Mouse (Mus musculus) CH12.LX (cell line): ENCODE data around the gene Olfml2b. TPM values are rescaled to one million over a fixed set of nuclear protein-coding genes. Genes with fewer than 3 reads are reported as not detected.

Source experiments
- DNase-seq: peaks from one replicate; pipeline ENCODE4 v3.0.0-alpha.2; 2013; ENCODE audit errors: extremely low read depth
- H3K27ac ChIP-seq: 2 replicates; pipeline ENCODE4 v1.5.1; 2012; ENCODE audit warnings: low read depth, mild to moderate bottlenecking, control low read depth, moderate library complexity; ENCODE audit not compliant: insufficient read depth
- H3K27me3 ChIP-seq: replicated peaks from 2 replicates; pipeline ENCODE3; 2012; ENCODE audit warnings: inconsistent platforms
- H3K36me3 ChIP-seq, 2 experiments: replicated peaks in 1 of 2; 2 replicates each; pipeline versions ENCODE3 to v1.6.1; 2012; ENCODE audit warnings: inconsistent platforms in 1 of 2, low read length in 1 of 2, mild to moderate bottlenecking in 1 of 2, mixed read lengths in 1 of 2, moderate library complexity in 1 of 2; ENCODE audit not compliant: control insufficient read depth in 1 of 2, insufficient read depth in 1 of 2
- H3K4me1 ChIP-seq, 2 experiments: 2 replicates each; pipeline ENCODE4 v1.6.1; 2012; ENCODE audit warnings: inconsistent platforms in 1 of 2, moderate library complexity in 1 of 2; ENCODE audit not compliant: insufficient read depth in 2 of 2, control insufficient read depth in 1 of 2
- H3K4me2 ChIP-seq: 2 replicates; pipeline ENCODE4 v1.6.1; 2012; ENCODE audit warnings: low read depth, mild to moderate bottlenecking, control low read depth; ENCODE audit not compliant: poor library complexity, insufficient read depth, severe bottlenecking
- H3K4me3 ChIP-seq, 3 experiments: fragments of 150-350 bp in 1 of 3; sonication (generic) in 1 of 3; replicated peaks in 1 of 3; 2 replicates each; pipeline versions ENCODE3 to v1.5.1; 2011 to 2012; ENCODE audit warnings: low read depth in 2 of 3, low read length in 2 of 3, mild to moderate bottlenecking in 2 of 3, moderate library complexity in 2 of 3, control low read depth in 1 of 3, improper control_type of control experiment in 1 of 3, inconsistent platforms in 1 of 3, mixed read lengths in 1 of 3; ENCODE audit not compliant: poor library complexity in 1 of 3
- H3K79me2 ChIP-seq: replicated peaks from 2 replicates; pipeline ENCODE4 v1.6.1; 2012; ENCODE audit warnings: mild to moderate bottlenecking, moderate library complexity; ENCODE audit not compliant: control insufficient read depth, poor library complexity, insufficient read depth, severe bottlenecking; ENCODE audit errors: extremely low read depth
- H3K9ac ChIP-seq: 2 replicates; pipeline ENCODE4 v1.6.1; 2012; ENCODE audit warnings: low read depth, mild to moderate bottlenecking, control low read depth, moderate library complexity; ENCODE audit not compliant: insufficient read depth
- H3K9me3 ChIP-seq: replicated peaks from 2 replicates; pipeline ENCODE3; 2012; ENCODE audit warnings: low read length, inconsistent platforms, mixed read lengths
- CHD2 ChIP-seq: IDR thresholded peaks from 2 replicates; pipeline ENCODE4 v1.6.1; 2011; ENCODE audit warnings: low read length, improper control_type of control experiment
- CTCF ChIP-seq, 2 experiments: IDR thresholded peaks in 1 of 2; conservative IDR thresholded peaks in 1 of 2; 2 replicates each; pipeline ENCODE4 v1.5.1; 2011 to 2012; ENCODE audit warnings: low read depth in 2 of 2, low read length in 2 of 2, improper control_type of control experiment in 1 of 2, inconsistent platforms in 1 of 2, mild to moderate bottlenecking in 1 of 2, moderate library complexity in 1 of 2
- ELF1 ChIP-seq: IDR thresholded peaks from 2 replicates; pipeline ENCODE4 v1.6.1; 2014; ENCODE audit warnings: low read depth, mild to moderate bottlenecking, inconsistent platforms, low read length, improper control_type of control experiment
- ETS1 ChIP-seq: conservative IDR thresholded peaks from 2 replicates; pipeline ENCODE4 v1.6.1; 2012; ENCODE audit warnings: low read depth, mild to moderate bottlenecking, inconsistent platforms, low read length, improper control_type of control experiment, moderate library complexity
- GABPA ChIP-seq: IDR thresholded peaks from 2 replicates; pipeline ENCODE4 v1.6.1; 2012; ENCODE audit warnings: low read depth, low read length, improper control_type of control experiment, inconsistent platforms; ENCODE audit not compliant: insufficient replicate concordance
- IRF4 ChIP-seq: IDR thresholded peaks from 2 replicates; pipeline ENCODE4 v1.6.1; 2014; ENCODE audit warnings: low read depth, mild to moderate bottlenecking, inconsistent platforms, low read length, improper control_type of control experiment
- JUN ChIP-seq: IDR thresholded peaks from 2 replicates; pipeline ENCODE4 v1.6.1; 2011; ENCODE audit warnings: low read depth, mild to moderate bottlenecking, low read length, improper control_type of control experiment, moderate library complexity; ENCODE audit not compliant: insufficient read depth
- MAX ChIP-seq: IDR thresholded peaks from 2 replicates; pipeline ENCODE4 v1.6.1; 2011; ENCODE audit warnings: low read length, improper control_type of control experiment
- MEF2A ChIP-seq: IDR thresholded peaks from 2 replicates; pipeline ENCODE4 v1.6.1; 2014; ENCODE audit warnings: low read depth, mild to moderate bottlenecking, inconsistent platforms, low read length, improper control_type of control experiment, borderline replicate concordance
- NELFE ChIP-seq: IDR thresholded peaks from 2 replicates; pipeline ENCODE4 v1.6.1; 2011; ENCODE audit warnings: low read depth, low read length, improper control_type of control experiment
- PAX5 ChIP-seq: IDR thresholded peaks from 2 replicates; pipeline ENCODE4 v1.6.1; 2012; ENCODE audit warnings: low read length, inconsistent platforms, mixed read lengths
- POLR2A ChIP-seq: IDR thresholded peaks from 2 replicates; pipeline ENCODE4 v1.6.1; 2011; ENCODE audit warnings: low read depth, mild to moderate bottlenecking, improper control_type of control experiment, low read length
- RAD21 ChIP-seq: IDR thresholded peaks from 2 replicates; pipeline ENCODE4 v1.6.1; 2011; ENCODE audit warnings: low read depth, mild to moderate bottlenecking, low read length, improper control_type of control experiment, moderate library complexity
- RCOR1 ChIP-seq: conservative IDR thresholded peaks from 2 replicates; pipeline ENCODE4 v1.6.1; 2012; ENCODE audit warnings: low read depth, mild to moderate bottlenecking, inconsistent platforms, low read length, improper control_type of control experiment
- SIN3A ChIP-seq: IDR thresholded peaks from 2 replicates; pipeline ENCODE4 v1.6.1; 2012; ENCODE audit warnings: low read length, improper control_type of control experiment, inconsistent platforms
- SMC3 ChIP-seq: IDR thresholded peaks from 2 replicates; pipeline ENCODE4 v1.6.1; 2011; ENCODE audit warnings: low read depth, low read length, improper control_type of control experiment
- TBP ChIP-seq: conservative IDR thresholded peaks from 2 replicates; pipeline ENCODE4 v1.6.1; 2011; ENCODE audit warnings: low read depth, low read length, improper control_type of control experiment
- TCF12 ChIP-seq: IDR thresholded peaks from 2 replicates; pipeline ENCODE4 v1.6.1; 2014; ENCODE audit warnings: low read depth, mild to moderate bottlenecking, inconsistent platforms, low read length, improper control_type of control experiment
- USF1 ChIP-seq: IDR thresholded peaks from 2 replicates; pipeline ENCODE4 v1.6.1; 2014; ENCODE audit warnings: low read depth, mild to moderate bottlenecking, inconsistent platforms, low read length, improper control_type of control experiment
- dilution Hi-C: fragments of 300-500 bp; cut with MboI; formaldehyde crosslinking; loops from 2 replicates; pipeline ENCODE4 v1.14.3; 2020; ENCODE audit warnings: low sequenced_read_pairs; ENCODE audit not compliant: extremely low pct_unique_long_range_greater_than_20kb, extremely low pct_ligation_motif_present
- in situ Hi-C: fragments of 300-500 bp; cut with MboI; formaldehyde crosslinking; loops from 3 replicates; pipeline ENCODE4 v1.14.3; 2019; ENCODE audit warnings: low sequenced_read_pairs, low pct_ligation_motif_present, low pct_unique_long_range_greater_than_20kb, mixed read lengths
- polyA plus RNA-seq: library from polyadenylated mRNA; unstranded; fragments of >175 nt; gene quantifications from 2 replicates; pipeline ENCODE4 v1.2.1, GENCODE M21; 2012; ENCODE audit warnings: low read depth; ENCODE audit not compliant: insufficient read length
- total RNA-seq, 2 experiments: library from RNA; depleted of rRNA; stranded (reverse); fragments of 300-350 nt in 1 of 2; fragments of >200 nt in 1 of 2; gene quantifications; 2 replicates each; pipeline ENCODE4 v1.2.3; 2012 to 2014

Olfml2b gene
- total and polyA plus RNA-seq, 3 experiments: 0.34 to 1.0 (median 0.35) TPM

- H3K9me3 ChIP-seq: no peaks in the 10 kb centered on the region
- 0 out of 2 replicates have a peak, but pooled peaks have one; percentile 13 for TF ChIP-seq MAX
- no peak for TF ChIP-seq TCF12
- TF ChIP-seq, all 38 proteins: peak for 1
- H3K27ac ChIP-seq: peak overlapping the region; percentile 25; the same call in 1 of the 2 replicates
- in situ Hi-C loops: no loop called here
- dilution Hi-C loops: no loop called here
- no peak overlapping the region for H3K4me2 ChIP-seq
- no peak overlapping the region for H3K9ac ChIP-seq
- no peak overlapping the region for H3K4me3 ChIP-seq
- DNase-seq: no peak
- peaks cover 0 to 6% of the 10 kb centered on the region in 2 experiments for H3K36me3 ChIP-seq
- peaks cover 22 to 58% of the 10 kb centered on the region in 2 experiments for H3K4me1 ChIP-seq
- H3K27me3 ChIP-seq: no peaks in the 10 kb centered on the region
- H3K79me2 ChIP-seq: no peaks in the 10 kb centered on the region
Measured at GRCm38 (mm10) chr1:170700496-170701027, 56.2 kb downstream of the Olfml2b start.

- Histone ChIP-seq H3K4me2 (no peak overlapping the region), H3K4me3 (no peak overlapping the region), H3K4me1 (peaks cover 25 to 64% of the 10 kb centered on the region in 2 experiments), H3K79me2 (no peaks in the 10 kb centered on the region), H3K27ac (peak overlapping the region; percentile 25; the same call in 1 of the 2 replicates), H3K27me3 (no peaks in the 10 kb centered on the region)
- in situ Hi-C loops (no loop called here), dilution Hi-C loops (no loop called here)
- peak; percentile 47 for DNase-seq
- TF ChIP-seq NELFE: no peak
- TF ChIP-seq CTCF (conservative IDR thresholded peaks at IDR 0.05 in 1 of 2, IDR thresholded peaks at IDR 0.05 in 1 of 2; ENCODE audit: low read depth in 2 of 2, low read length in 2 of 2): no peak
- peak; percentile 22; the same call in 1 of the 2 replicates for TF ChIP-seq IRF4
- no peak for TF ChIP-seq SMC3
- TF ChIP-seq, all 38 proteins: peak for 1
- Histone ChIP-seq H3K36me3 (peaks cover 0 to 11% of the 10 kb centered on the region in 2 experiments), H3K9ac (no peak overlapping the region), H3K9me3 (no peaks in the 10 kb centered on the region)
Measured at GRCm38 (mm10) chr1:170701178-170701577, 56.8 kb downstream of the Olfml2b start.

- Histone ChIP-seq H3K9me3 (no peaks in the 10 kb centered on the region), H3K36me3 (peaks cover 2 to 15% of the 10 kb centered on the region in 2 experiments), H3K79me2 (no peaks in the 10 kb centered on the region), H3K4me1 (peaks cover 25 to 68% of the 10 kb centered on the region in 2 experiments), H3K9ac (no peak overlapping the region), H3K27ac (no peak overlapping the region), H3K27me3 (no peaks in the 10 kb centered on the region), H3K4me2 (no peak overlapping the region), H3K4me3 (no peak overlapping the region)
- DNase-seq: no peak
- dilution Hi-C loops: no loop called here
- TF ChIP-seq SIN3A: 0 out of 2 replicates have a peak, but pooled peaks have one; percentile 17
- TF ChIP-seq ETS1: peak; percentile 9; the same call in 1 of the 2 replicates
- TF ChIP-seq RCOR1: no peak
- 0 out of 2 replicates have a peak, but pooled peaks have one; percentile 33 for TF ChIP-seq MEF2A
- TF ChIP-seq JUN: no peak
- no peak for TF ChIP-seq USF1
- TF ChIP-seq PAX5: no peak
- TF ChIP-seq POLR2A: no peak
- no peak for TF ChIP-seq CHD2
- TF ChIP-seq TBP: no peak
- no peak for TF ChIP-seq RAD21
- no peak for TF ChIP-seq GABPA
- TF ChIP-seq MAX: peak; percentile 38; the same call in 1 of the 2 replicates
- no peak for TF ChIP-seq ELF1
- in situ Hi-C loops: no loop called here
Measured at GRCm38 (mm10) chr1:170701582-170701981, 57.2 kb downstream of the Olfml2b start.
